Mouse (Mus musculus): Measurements from ENCODE around the gene Lrrc4.

GRCm38 (mm10) chr6:28685745-28686144 lies 145.8 kb downstream of the Lrrc4 start:
- TF ChIP-seq GATA1 (IDR thresholded peaks at IDR 0.05; ENCODE audit: borderline replicate concordance, low read length) = no peak
- TF ChIP-seq FLI1 (IDR thresholded peaks at IDR 0.05; ENCODE audit: low read length) = no peak
